Mouse (Mus musculus) heart, postnatal 0 days (tissue): ENCODE data around the gene Cyb561d2.

Experiments
- CTCF ChIP-seq: IDR thresholded peaks from 2 replicates; pipeline ENCODE4 v1.5.1; 2016; ENCODE audit warnings: antibody characterized with exemption, control low read depth, low read depth
- EP300 ChIP-seq: IDR thresholded peaks from 2 replicates; pipeline ENCODE4 v1.6.1; 2016; ENCODE audit warnings: antibody characterized with exemption, low read depth

DNA sequence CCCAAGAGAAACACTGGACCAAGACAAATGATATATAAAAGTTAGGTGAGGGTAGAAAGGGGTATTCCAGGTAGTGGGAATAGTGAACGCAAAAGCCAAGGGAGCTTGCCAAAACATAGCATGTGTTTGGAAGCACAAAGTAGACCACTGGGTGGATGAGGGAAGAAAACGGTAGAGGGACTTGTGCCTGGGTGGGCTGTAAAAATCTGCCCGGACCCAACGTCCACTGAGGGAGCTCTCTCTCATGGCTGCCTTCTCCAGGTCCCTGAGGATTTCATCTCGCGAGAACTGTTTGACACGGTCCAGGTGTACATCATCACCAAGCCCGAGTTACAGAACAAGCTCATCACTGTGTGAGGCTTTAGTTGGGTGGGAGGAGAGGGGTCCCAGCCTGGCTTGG is 728 bp upstream of the Cyb561d2 start:
- TF ChIP-seq CTCF (no peak), EP300 (no peak)
